Mouse (Mus musculus) ovary, postnatal 14 days (tissue): ENCODE measurements around the gene Atrip.

Source experiments
- DNase-seq: peaks from one replicate; pipeline ENCODE4 v3.0.0; 2022; ENCODE audit warnings: low spot score

Atrip gene

GRCm38 (mm10) chr9:109058006-109058765 lies 15.7 kb downstream of the Atrip start:
- DNase-seq = no peak

GRCm38 (mm10) chr9:109057543-109057942 lies 16.4 kb downstream of the Atrip start:
- no peak for DNase-seq

- no peak for DNase-seq
These were observed 17.0 kb downstream of the Atrip start for GRCm38 (mm10) chr9:109056916-109057315.

GRCm38 (mm10) chr9:109056081-109056690 lies 17.7 kb downstream of the Atrip start:
- DNase-seq = no peak

- no peak for DNase-seq
These were observed 18.5 kb downstream of the Atrip start for GRCm38 (mm10) chr9:109055271-109056030.

GRCm38 (mm10) chr9:109054712-109055111 lies 19.2 kb downstream of the Atrip start:
- DNase-seq = no peak

- no peak for DNase-seq
These were observed 20.1 kb downstream of the Atrip start for GRCm38 (mm10) chr9:109053851-109054250.

- no peak for DNase-seq
These were observed 20.6 kb downstream of the Atrip start for GRCm38 (mm10) chr9:109053366-109053765.

- DNase-seq = no peak
These were observed 21.2 kb downstream of the Atrip start for GRCm38 (mm10) chr9:109052490-109053260.

GRCm38 (mm10) chr9:109051651-109052489 lies 22.1 kb downstream of the Atrip start:
- DNase-seq = no peak

- DNase-seq = no peak
These were observed 22.9 kb downstream of the Atrip start for GRCm38 (mm10) chr9:109051011-109051501.

GRCm38 (mm10) chr9:109050674-109050997 lies 23.3 kb downstream of the Atrip start:
- no peak for DNase-seq

GRCm38 (mm10) chr9:109049996-109050673 lies 23.8 kb downstream of the Atrip start:
- DNase-seq = no peak

- DNase-seq = no peak
These were observed 24.6 kb downstream of the Atrip start for GRCm38 (mm10) chr9:109049316-109049715.

- no peak for DNase-seq
These were observed 27.6 kb downstream of the Atrip start for GRCm38 (mm10) chr9:109046306-109046705.

- no peak for DNase-seq
These were observed 32.6 kb downstream of the Atrip start for GRCm38 (mm10) chr9:109041351-109041750.

GRCm38 (mm10) chr9:109040906-109041305 lies 33.0 kb downstream of the Atrip start:
- DNase-seq = no peak

GRCm38 (mm10) chr9:109040216-109040615 lies 33.7 kb downstream of the Atrip start:
- no peak for DNase-seq

GRCm38 (mm10) chr9:109039681-109040080 lies 34.2 kb downstream of the Atrip start:
- DNase-seq = no peak

- peak; percentile 43 for DNase-seq
These were observed 35.0 kb downstream of the Atrip start for GRCm38 (mm10) chr9:109038901-109039364.
